Mouse (Mus musculus): Measurements from ENCODE around the gene Atg10. TPM values are rescaled to one million over a fixed set of nuclear protein-coding genes. Genes with fewer than 3 reads are reported as not detected.

Atg10 gene
- polyA plus RNA-seq, 1 experiment, result 9.5 TPM

GRCm38 (mm10) chr13:91118156-91118555, 105.6 kb downstream of the Atg10 start:
- DNase-seq (ENCODE audit: low spot score), result no peak

DNA sequence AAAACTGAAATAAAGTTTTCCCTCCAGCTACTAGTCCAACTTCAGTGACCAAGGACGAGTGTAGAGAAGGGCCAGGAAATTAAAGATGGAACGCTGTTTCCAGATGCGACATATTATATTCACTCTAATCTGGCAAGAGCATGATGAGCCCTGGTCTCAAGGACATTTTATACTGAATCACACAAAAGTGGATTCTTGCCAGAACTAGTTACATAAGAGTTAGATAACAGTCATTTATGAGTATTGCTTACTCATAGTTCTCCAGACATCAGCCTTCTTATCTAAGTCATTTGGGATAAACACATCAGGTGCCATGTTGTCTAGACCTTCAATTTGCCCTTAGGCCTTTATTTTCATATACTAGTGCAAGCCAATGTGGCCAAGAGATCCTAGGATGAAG, 108.9 kb downstream of the Atg10 start:
- no peak for DNase-seq (ENCODE audit: low spot score)

- no peak for DNase-seq (ENCODE audit: low spot score)
Observed at GRCm38 (mm10) chr13:91107308-91107946, 116.3 kb downstream of the Atg10 start.

DNA sequence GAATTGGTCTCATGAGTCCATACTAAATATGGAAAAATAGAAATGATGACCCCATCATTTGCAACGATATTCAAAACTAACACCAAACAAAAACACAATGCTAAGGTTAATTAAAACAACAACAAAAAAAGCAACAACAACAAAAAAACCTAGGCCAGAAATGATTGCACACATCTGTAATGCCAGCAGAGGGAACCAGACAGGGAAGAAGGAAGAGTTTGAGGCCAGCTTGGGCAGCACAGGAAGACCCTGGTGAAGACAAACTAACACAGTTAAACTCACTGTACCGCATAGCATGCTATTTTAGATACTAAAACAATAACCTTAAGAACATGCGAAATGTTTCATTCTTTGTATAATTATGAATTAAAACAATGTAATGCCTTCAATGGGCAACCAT, 121.5 kb downstream of the Atg10 start:
- no peak for DNase-seq (ENCODE audit: low spot score)

- DNase-seq (ENCODE audit: low spot score), result no peak
Observed at GRCm38 (mm10) chr13:91100417-91100816, 123.4 kb downstream of the Atg10 start.

DNA sequence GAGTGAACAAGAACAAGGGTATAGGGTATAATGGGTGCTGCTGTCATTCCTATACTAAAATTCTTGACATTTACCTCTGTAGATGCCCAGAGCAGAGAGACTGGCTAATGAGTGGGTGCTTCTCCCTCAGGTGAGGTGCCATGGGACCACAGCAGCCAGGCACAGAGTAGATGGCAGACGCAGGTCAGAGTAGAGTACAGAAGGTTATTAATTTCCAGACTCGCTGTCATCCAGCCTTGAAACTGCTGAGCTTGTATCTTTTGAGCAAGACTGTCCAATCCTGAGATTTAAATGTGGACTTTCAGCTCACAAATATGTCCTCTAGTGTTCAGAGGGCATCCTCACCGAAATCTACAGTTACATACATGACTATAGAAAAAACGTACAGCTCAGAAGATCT, 128.9 kb downstream of the Atg10 start:
- DNase-seq (ENCODE audit: low spot score), result no peak

DNA sequence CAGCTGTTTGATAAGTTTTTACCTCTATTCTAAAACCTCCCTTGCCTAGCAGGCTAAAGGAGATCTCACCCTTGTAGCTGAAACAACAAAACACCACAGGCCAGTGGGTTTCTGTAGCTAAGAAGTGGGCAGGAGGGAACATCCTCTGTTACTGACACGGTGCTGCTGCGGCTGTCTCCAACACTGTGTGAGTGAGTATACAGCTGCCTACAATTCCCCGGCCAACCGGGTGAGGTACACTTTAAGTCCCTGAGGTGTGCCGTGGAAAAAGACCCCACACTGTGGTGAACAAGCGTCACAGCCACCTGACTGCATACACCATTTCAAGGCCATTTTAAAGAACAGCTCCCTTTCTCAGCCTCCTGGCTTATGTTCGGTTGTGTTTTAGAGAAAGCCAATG, 129.6 kb downstream of the Atg10 start:
- no peak for DNase-seq (ENCODE audit: low spot score)

DNA sequence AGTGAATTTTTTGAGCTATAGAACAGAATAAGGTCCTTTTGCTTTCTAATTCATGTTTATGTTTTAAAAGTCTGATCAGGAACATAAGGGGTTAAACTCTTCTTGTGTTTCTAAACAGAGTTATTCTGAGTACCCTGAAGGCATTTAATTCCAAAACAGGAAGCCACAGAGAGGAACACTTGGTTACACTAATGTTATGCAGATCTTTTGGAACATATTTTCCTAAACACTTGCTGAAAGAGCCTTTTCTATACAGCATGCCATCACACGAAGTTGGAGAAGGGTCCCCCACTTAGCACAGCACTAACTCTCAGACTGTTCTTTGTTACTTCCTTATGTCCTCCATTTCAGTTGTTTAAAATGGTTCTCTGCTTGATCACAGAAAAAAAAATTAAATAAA, 130.2 kb downstream of the Atg10 start:
- DNase-seq (ENCODE audit: low spot score), result no peak

DNA sequence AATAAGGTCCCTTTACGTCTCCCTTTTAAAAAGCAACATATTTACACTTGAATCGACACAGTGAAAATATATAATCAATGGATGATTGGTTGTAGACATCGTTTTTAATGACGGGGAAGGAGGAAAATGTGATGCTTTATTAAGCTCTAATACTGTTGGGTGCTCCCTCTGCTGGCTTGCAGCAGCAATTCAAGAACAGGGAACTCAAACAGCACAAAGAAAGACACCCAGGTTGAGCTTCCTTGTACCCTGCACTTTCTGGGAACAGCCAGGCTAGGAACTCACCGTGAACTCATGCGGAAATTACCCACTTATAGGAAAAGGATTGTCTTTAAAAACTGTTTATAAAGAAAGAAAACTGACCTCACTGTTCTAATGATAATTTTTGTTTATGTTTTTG, 130.6 kb downstream of the Atg10 start:
- DNase-seq (ENCODE audit: low spot score), result no peak

DNA sequence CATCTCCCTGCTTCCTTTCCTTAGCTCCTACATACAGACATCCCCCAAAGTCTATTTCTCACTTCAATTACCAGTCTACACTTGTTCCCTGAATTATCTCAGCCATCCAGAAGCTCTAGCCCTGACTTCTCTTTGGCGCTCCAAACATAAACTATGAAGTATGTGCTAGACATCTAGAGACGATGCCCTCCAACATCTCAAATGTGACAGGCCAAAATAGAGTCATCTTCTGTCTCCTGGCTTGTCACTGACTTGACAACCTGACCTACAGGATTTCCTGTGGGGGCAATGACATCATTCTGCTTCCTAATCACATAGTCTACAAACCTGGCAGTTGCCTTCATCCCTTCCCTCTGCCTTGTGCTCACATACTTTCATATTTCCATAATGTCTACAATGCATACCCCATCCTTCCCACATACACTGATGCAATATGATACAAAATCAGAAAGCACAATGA, 132.0 kb downstream of the Atg10 start:
- no peak for DNase-seq (ENCODE audit: low spot score)

DNA sequence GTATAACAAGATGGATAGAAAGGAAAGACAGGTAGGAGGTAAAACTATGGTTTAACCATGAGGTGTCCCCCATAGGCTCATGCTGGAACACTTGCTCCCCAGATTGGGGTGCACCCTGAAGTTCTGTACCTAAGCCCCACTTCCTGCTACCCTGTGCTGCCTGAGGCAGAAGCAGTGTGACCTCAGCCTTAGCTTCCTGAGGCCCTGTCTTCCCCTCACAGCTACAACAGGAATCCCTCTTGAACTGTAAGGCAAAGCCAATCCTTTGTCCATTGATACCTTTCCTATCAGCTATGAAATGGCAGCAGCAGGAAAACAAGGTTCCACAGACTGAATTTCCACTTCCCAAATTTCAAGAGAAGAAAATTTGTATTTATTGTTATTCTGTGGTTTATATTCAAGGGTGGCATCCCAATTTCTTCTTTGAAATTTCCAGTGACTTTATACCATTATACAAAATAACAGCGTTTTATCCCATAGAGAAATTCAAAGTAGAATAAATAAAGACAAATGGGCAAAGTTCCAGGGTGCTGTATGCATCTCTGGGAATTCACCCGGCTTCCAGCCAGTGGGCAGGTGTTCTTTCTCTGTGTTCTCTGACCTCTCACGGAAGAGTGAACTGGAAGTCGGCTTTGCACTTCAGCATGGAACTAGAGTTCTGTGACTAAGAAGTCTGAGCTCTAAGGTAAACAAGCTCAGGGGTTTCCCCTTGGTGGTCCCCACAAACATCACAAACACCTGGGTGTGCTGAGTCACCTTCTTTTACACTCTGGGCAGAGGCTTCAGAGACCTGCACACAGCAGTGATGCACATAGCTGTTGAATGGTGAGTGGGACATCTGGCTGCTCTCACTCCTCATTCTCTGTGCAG, 132.7 kb downstream of the Atg10 start:
- no peak for DNase-seq (ENCODE audit: low spot score)

DNA sequence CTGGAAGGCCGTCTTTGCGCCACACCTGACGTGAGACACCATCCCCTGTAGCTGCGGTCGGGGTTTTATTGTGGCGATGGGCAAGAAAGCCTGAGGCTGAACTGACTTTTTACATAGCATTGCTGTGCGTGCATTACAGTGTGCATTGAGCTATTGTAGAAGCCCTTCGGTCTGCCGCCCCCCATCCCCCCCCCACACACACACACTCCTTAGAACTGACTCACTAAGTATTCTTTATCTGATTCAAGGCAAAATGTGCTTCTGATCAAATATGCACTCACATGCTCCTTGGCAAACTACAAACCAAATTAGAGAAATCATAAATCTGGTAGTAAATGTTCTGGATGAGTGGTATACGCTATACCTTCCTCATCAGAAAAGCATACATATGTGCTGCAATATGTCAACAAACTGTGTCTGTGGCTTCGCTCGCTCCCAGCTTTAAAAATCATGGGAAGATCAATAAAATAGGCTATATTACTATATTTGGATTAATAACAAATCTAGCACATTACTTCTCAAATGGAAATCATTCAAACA, 137.3 kb downstream of the Atg10 start:
- no peak for DNase-seq (ENCODE audit: low spot score)

GRCm38 (mm10) chr13:91072351-91072750, 151.4 kb downstream of the Atg10 start:
- DNase-seq (ENCODE audit: low spot score), result no peak

DNA sequence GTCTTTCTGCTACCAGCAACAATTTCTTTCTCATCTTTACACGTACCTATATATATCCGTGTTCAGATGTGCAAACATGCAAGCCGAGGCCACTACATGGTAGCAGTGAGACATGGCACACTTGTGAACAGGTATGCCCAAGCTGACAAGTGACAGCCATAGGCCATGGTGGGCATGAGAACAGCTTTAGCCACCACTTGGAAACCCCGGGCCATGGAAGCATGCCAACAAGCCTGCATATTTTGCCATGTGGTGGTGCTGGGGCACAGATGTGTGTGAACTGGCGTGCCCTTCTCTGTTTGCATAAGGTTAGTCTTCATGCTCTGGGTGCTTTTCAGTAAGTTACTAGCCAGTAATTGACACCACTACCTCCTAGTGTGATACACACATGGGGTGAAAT, 162.9 kb downstream of the Atg10 start:
- DNase-seq (ENCODE audit: low spot score), result no peak

- no peak for DNase-seq (ENCODE audit: low spot score)
Observed at GRCm38 (mm10) chr13:91048171-91048570, 175.6 kb downstream of the Atg10 start.

DNA sequence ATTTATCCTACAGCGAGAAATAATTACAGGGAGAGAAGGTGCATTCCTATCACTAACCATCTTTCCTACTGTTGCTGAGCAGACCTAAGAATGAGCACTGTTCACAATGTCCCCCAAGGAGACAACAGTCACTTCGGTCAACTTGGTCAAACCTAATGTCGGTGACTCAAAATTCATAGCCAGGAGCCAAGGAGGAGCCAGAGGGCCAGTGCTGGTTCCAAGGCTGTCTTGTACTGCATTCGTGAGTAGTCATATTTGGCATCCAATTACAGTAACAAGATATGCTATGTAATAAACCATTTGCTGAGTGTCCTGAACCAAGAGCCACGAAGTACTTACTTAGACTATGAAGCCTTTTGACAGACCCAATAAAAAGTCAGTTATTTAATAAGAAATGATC, 176.9 kb downstream of the Atg10 start:
- DNase-seq (ENCODE audit: low spot score), result no peak

GRCm38 (mm10) chr13:91041236-91041635, 182.5 kb downstream of the Atg10 start:
- DNase-seq (ENCODE audit: low spot score), result no peak

DNA sequence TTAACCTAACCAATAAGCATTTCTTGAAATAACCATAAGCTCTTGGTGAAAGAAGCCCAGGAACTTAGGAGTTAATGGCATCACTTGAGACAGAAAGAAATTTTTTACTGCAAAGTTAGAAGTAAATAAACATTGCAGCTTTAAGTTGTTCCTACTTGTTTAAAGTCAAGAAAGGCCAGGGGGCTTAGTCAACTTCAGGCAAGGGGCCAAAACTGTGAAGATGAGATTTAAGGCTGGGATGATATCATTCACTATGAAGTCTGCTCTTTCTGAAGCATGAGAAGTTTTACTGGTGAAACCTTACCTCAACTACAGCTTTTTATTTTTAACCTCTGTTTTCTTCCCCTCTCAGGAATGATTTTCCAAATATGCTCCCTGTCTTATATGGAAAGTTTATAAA, 183.3 kb downstream of the Atg10 start:
- DNase-seq (ENCODE audit: low spot score), result no peak

- no peak for DNase-seq (ENCODE audit: low spot score)
Observed at GRCm38 (mm10) chr13:91039201-91039807, 184.5 kb downstream of the Atg10 start.

GRCm38 (mm10) chr13:91038636-91039035, 185.1 kb downstream of the Atg10 start:
- DNase-seq (ENCODE audit: low spot score), result no peak

GRCm38 (mm10) chr13:91038034-91038433, 185.7 kb downstream of the Atg10 start:
- DNase-seq (ENCODE audit: low spot score), result no peak

GRCm38 (mm10) chr13:91037405-91037804, 186.4 kb downstream of the Atg10 start:
- DNase-seq (ENCODE audit: low spot score), result no peak

GRCm38 (mm10) chr13:91031836-91032235, 191.9 kb downstream of the Atg10 start:
- no peak for DNase-seq (ENCODE audit: low spot score)

Measured in urinary bladder, adult 2 months (tissue).